Mouse (Mus musculus) kidney, embryonic 16.5 days (tissue): ENCODE data around the gene Gm21992. TPM values are rescaled to one million over a fixed set of nuclear protein-coding genes. Genes with fewer than 3 reads are reported as not detected.

Experiments
- ATAC-seq: fragments of 200-750 bp; cut with Nextera tagmentation; 2 replicates; pipeline ENCODE4 v1.8.0; 2017; ENCODE audit warnings: moderate TSS enrichment; ENCODE audit not compliant: low FRiP score, low TSS enrichment
- H3K27ac ChIP-seq: fragments of 300-500 bp; sonication (generic); 2 replicates; pipeline ENCODE4 v1.5.1; 2014; ENCODE audit warnings: low read length
- H3K27me3 ChIP-seq: fragments of 300-500 bp; sonication (generic); 2 replicates; pipeline ENCODE4 v1.6.1; 2014; ENCODE audit warnings: low read length, control low read depth, mixed read lengths; ENCODE audit not compliant: insufficient read depth
- H3K36me3 ChIP-seq: fragments of 300-500 bp; sonication (generic); 2 replicates; pipeline ENCODE4 v1.6.1; 2014; ENCODE audit warnings: low read length, control low read depth, mixed read lengths; ENCODE audit not compliant: insufficient read depth
- H3K4me1 ChIP-seq: fragments of 300-500 bp; sonication (generic); 2 replicates; pipeline ENCODE4 v1.6.1; 2014; ENCODE audit warnings: low read length, control low read depth, mixed read lengths; ENCODE audit not compliant: insufficient read depth
- H3K4me2 ChIP-seq: fragments of 300-500 bp; sonication (generic); replicated peaks from 2 replicates; pipeline ENCODE4 v1.6.1; 2014; ENCODE audit warnings: low read depth, low read length
- H3K4me3 ChIP-seq: fragments of 300-500 bp; sonication (generic); 2 replicates; pipeline ENCODE4 v1.5.1; 2014; ENCODE audit warnings: mild to moderate bottlenecking, low read length
- H3K9ac ChIP-seq: fragments of 300-500 bp; sonication (generic); replicated peaks from 2 replicates; pipeline ENCODE4 v1.6.1; 2014; ENCODE audit warnings: low read length
- H3K9me3 ChIP-seq: fragments of 300-500 bp; sonication (generic); 2 replicates; pipeline ENCODE4 v1.6.1; 2016; ENCODE audit warnings: low read length, control low read depth
- WGBS: fragments of 180-500 bp; shearing (Covaris S2); extraction: QIAGEN DNeasy Blood & Tissue Kit; methylation state at CpG from one replicate; pipeline ENCODE4 v1.1.7; 2014; 5-methylcytosine and 5-hydroxymethylcytosine counted together
- polyA plus RNA-seq: library from polyadenylated mRNA; unstranded; fragments of >200 nt; fragmentation: Nextera tagmentation; extraction: Ambion mirVana; gene quantifications from 2 replicates; pipeline ENCODE4 v1.2.1, GENCODE M21; 2015

The Gm21992 gene
- polyA plus RNA-seq, 1 experiment from 2014 or later = 30.4 TPM

- no peaks in the 10 kb centered on the region for H3K36me3 ChIP-seq
- H3K4me3 ChIP-seq = peak within 1 kb of the TSS; percentile 68
- no peak within 1 kb of the TSS for H3K27ac ChIP-seq
- H3K4me1 ChIP-seq = peaks cover 13% of the 10 kb centered on the region
- H3K4me2 ChIP-seq = peak within 1 kb of the TSS; percentile 100
- peak within 1 kb of the TSS; percentile 65 for H3K9ac ChIP-seq
- WGBS = 15% methylated on average over 13 of the region's 13 CpGs
- peaks cover 52% of the 10 kb centered on the region for H3K27me3 ChIP-seq
- no peaks in the 10 kb centered on the region for H3K9me3 ChIP-seq
- ATAC-seq = no peak
These were observed 100.3 kb downstream of the Gm21992 start, which contains the start of gene Sptbn2 for GRCm38 (mm10) chr19:4711098-4711600. TSS of gene Sptbn2 (plus strand) at chr19:4711167.

- Histone ChIP-seq H3K27me3 (peaks cover 41% of the 10 kb centered on the region), H3K27ac (no peak overlapping the region), H3K36me3 (no peaks in the 10 kb centered on the region), H3K9ac (no peak overlapping the region), H3K4me2 (no peak overlapping the region), H3K4me1 (peaks cover 13% of the 10 kb centered on the region), H3K9me3 (no peaks in the 10 kb centered on the region), H3K4me3 (no peak overlapping the region)
- 68% methylated on average over 10 of the region's 10 CpGs for WGBS
- ATAC-seq = no peak
These were observed 102.6 kb downstream of the Gm21992 start for GRCm38 (mm10) chr19:4708765-4709164.

- WGBS = 51% methylated on average over 7 of the region's 7 CpGs
- Histone ChIP-seq H3K36me3 (no peaks in the 10 kb centered on the region), H3K27ac (no peak overlapping the region), H3K4me3 (no peak overlapping the region), H3K9me3 (no peaks in the 10 kb centered on the region), H3K27me3 (peaks cover 44% of the 10 kb centered on the region), H3K4me1 (peaks cover 9% of the 10 kb centered on the region), H3K4me2 (no peak overlapping the region), H3K9ac (no peak overlapping the region)
- ATAC-seq = no peak
These were observed 110.2 kb downstream of the Gm21992 start for GRCm38 (mm10) chr19:4701221-4701620.

- H3K27ac ChIP-seq = no peak overlapping the region
- no peak overlapping the region for H3K4me3 ChIP-seq
- H3K9me3 ChIP-seq = no peaks in the 10 kb centered on the region
- no peak overlapping the region for H3K4me2 ChIP-seq
- no peak overlapping the region for H3K9ac ChIP-seq
- H3K27me3 ChIP-seq = peaks cover 44% of the 10 kb centered on the region
- H3K4me1 ChIP-seq = peaks cover 9% of the 10 kb centered on the region
- no peaks in the 10 kb centered on the region for H3K36me3 ChIP-seq
- 58% methylated on average over 8 of the region's 8 CpGs for WGBS
- no peak for ATAC-seq
These were observed 110.8 kb downstream of the Gm21992 start for GRCm38 (mm10) chr19:4700656-4701055.

GRCm38 (mm10) chr19:4699821-4700220, 111.6 kb downstream of the Gm21992 start:
- H3K4me2 ChIP-seq = no peak overlapping the region
- no peak for ATAC-seq
- H3K9me3 ChIP-seq = no peaks in the 10 kb centered on the region
- WGBS = 36% methylated on average over 5 of the region's 5 CpGs
- no peaks in the 10 kb centered on the region for H3K36me3 ChIP-seq
- H3K4me1 ChIP-seq = peaks cover 9% of the 10 kb centered on the region
- H3K9ac ChIP-seq = no peak overlapping the region
- no peak overlapping the region for H3K27ac ChIP-seq
- H3K4me3 ChIP-seq = no peak overlapping the region
- peaks cover 44% of the 10 kb centered on the region for H3K27me3 ChIP-seq

- Histone ChIP-seq H3K27ac (no peak overlapping the region), H3K4me3 (no peak overlapping the region), H3K9me3 (no peaks in the 10 kb centered on the region), H3K36me3 (no peaks in the 10 kb centered on the region), H3K27me3 (peaks cover 48% of the 10 kb centered on the region), H3K9ac (peak overlapping the region; percentile 73; the same call in 1 of the 2 replicates), H3K4me1 (peaks cover 9% of the 10 kb centered on the region), H3K4me2 (peak overlapping the region; percentile 90)
- WGBS = 28% methylated on average over 8 of the region's 8 CpGs
- ATAC-seq = no peak
These were observed 112.6 kb downstream of the Gm21992 start for GRCm38 (mm10) chr19:4698856-4699255.

GRCm38 (mm10) chr19:4698205-4698677, 113.2 kb downstream of the Gm21992 start, which contains the start of gene Gm960:
TSS of gene Gm960 (minus strand) at chr19:4698668.
- Histone ChIP-seq H3K9ac (peak within 1 kb of the TSS; percentile 73), H3K9me3 (no peaks in the 10 kb centered on the region), H3K4me3 (peak within 1 kb of the TSS; percentile 63), H3K4me2 (peak within 1 kb of the TSS; percentile 90), H3K27ac (no peak within 1 kb of the TSS), H3K4me1 (peaks cover 9% of the 10 kb centered on the region), H3K36me3 (no peaks in the 10 kb centered on the region), H3K27me3 (peaks cover 50% of the 10 kb centered on the region)
- WGBS = under 1% methylated on average over 40 of the region's 40 CpGs
- peak; percentile 93 for ATAC-seq

- Histone ChIP-seq H3K36me3 (no peaks in the 10 kb centered on the region), H3K9me3 (no peaks in the 10 kb centered on the region), H3K27ac (no peak overlapping the region), H3K27me3 (peaks cover 52% of the 10 kb centered on the region), H3K4me2 (peak overlapping the region; percentile 90), H3K9ac (peak overlapping the region; percentile 73), H3K4me3 (peak overlapping the region; percentile 63), H3K4me1 (peaks cover 9% of the 10 kb centered on the region)
- WGBS = 77% methylated on average over 9 of the region's 9 CpGs
- ATAC-seq = 0 out of 2 replicates have a peak, but pooled peaks have one; percentile 12
These were observed 113.7 kb downstream of the Gm21992 start for GRCm38 (mm10) chr19:4697721-4698120.

GRCm38 (mm10) chr19:4697121-4697520, 114.3 kb downstream of the Gm21992 start:
- 90% methylated on average over 3 of the region's 3 CpGs for WGBS
- H3K4me3 ChIP-seq = no peak overlapping the region
- no peak for ATAC-seq
- no peaks in the 10 kb centered on the region for H3K36me3 ChIP-seq
- H3K4me2 ChIP-seq = no peak overlapping the region
- H3K9me3 ChIP-seq = no peaks in the 10 kb centered on the region
- peaks cover 52% of the 10 kb centered on the region for H3K27me3 ChIP-seq
- H3K27ac ChIP-seq = no peak overlapping the region
- no peak overlapping the region for H3K9ac ChIP-seq
- peaks cover 9% of the 10 kb centered on the region for H3K4me1 ChIP-seq

- Histone ChIP-seq H3K9me3 (no peaks in the 10 kb centered on the region), H3K4me3 (no peak overlapping the region), H3K4me1 (peaks cover 9% of the 10 kb centered on the region), H3K36me3 (no peaks in the 10 kb centered on the region), H3K9ac (no peak overlapping the region), H3K27ac (no peak overlapping the region), H3K4me2 (no peak overlapping the region), H3K27me3 (peaks cover 39% of the 10 kb centered on the region)
- WGBS = 63% methylated on average over 3 of the region's 3 CpGs
- no peak for ATAC-seq
These were observed 117.1 kb downstream of the Gm21992 start for GRCm38 (mm10) chr19:4694346-4694745.
